Mouse (Mus musculus) cerebellum, adult 2 months (tissue): ENCODE measurements around the gene Galm.

Source experiments
- CTCF ChIP-seq: fragments of 200-500 bp; IDR thresholded peaks from 2 replicates; pipeline ENCODE4 v1.5.1; 2011; ENCODE audit warnings: low read depth, mild to moderate bottlenecking, control low read depth, low read length, moderate library complexity, borderline replicate concordance; ENCODE audit not compliant: insufficient read depth
- POLR2A ChIP-seq: fragments of 200-500 bp; IDR thresholded peaks from 2 replicates; pipeline ENCODE4 v1.6.1; 2011; ENCODE audit warnings: low read length, control low read depth, borderline replicate concordance; ENCODE audit not compliant: insufficient read depth

DNA sequence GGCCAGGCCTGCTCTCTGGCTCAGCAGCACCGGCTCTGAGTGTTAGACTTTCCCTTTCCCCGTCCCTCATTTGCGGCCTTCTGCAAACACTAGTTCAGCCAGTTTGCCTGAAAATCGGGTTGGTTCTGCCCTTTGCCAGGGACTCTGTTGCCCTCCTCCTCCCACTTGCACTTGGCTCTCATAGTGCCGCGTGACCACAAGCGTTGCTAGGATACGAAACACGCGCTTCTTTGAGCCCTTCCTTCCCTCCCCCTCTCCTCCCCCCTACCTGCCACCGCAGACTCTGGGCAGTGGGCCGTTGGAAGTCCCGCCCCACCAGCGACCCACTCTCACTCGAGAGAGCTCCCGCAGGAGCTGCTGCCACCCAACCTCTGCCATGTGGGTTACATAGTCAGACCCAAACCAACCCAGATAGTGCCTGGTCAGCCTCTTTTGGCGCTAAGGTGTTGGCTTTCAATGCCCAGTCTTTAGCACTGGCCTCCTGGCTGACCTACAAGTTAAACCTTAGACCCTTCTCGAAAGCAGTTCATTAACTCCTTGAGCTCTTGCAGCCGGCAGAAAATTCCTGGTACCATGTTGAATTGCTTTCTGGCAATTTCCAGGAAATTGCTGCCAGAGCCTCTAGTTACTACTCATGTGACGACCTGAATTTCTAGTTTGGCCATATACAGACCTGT lies 31.1 kb upstream of the Galm start:
- no peak for TF ChIP-seq POLR2A
- no peak for TF ChIP-seq CTCF
